Comparison of ENCODE assay signal across 8 mouse cellular contexts in the genomic region with DNA sequence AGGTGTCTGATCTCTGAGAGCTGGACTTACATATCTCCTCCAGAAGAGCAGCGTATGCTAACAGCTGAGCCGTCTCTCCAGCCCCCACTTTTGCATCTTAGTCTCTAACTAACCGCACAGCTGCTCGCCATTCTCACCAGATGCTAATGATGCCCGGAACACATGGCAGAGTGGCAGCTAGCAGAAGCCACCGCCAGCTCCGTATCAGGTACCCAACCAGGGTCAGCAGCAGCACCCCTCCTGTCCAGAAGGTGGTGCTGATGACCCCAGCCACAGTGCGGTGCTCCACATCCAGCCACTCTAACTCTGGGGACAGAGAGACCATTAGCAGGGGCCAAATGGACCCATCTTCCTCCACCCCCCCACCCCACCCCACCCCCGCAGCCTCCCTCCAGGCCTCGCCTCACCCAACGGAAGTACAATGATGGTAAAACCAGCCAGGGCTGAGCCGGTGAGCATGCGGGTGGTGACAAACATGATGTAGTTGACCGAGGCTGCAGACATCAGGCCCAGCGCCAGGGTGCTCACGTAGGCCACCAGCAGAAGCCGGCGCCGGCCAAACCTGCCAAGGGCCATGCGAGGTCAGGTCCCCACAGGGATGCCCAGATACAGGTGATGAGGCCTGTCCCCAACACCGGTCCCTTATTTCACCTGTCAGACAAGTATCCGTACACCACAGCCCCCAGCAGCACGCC. TPM values are rescaled to one million over a fixed set of nuclear protein-coding genes. Genes with fewer than 3 reads are reported as not detected.
DNase-seq lines count a peak whose midpoint lies in the region; ATAC-seq and TF ChIP-seq lines count a peak whose summit lies in the region.

No protein-coding gene starts in this region.

- no peak overlapping the region for H3K27ac ChIP-seq in embryonic facial prominence, embryonic 14.5 days (replicated peaks; ENCODE audit: low read depth, low read length)
- H3K27ac ChIP-seq in hindbrain, postnatal 0 days, result no peak overlapping the region
- H3K27ac ChIP-seq in midbrain, embryonic 11.5 days (ENCODE audit: low read depth, low read length), result no peak overlapping the region

- H3K4me3 ChIP-seq in embryonic facial prominence, embryonic 14.5 days (ENCODE audit: low read depth, low read length), result no peak overlapping the region
- no peak overlapping the region for H3K4me3 ChIP-seq in hindbrain, postnatal 0 days (ENCODE audit: low read length)
- 0 out of 2 replicates have a peak overlapping the region, but pooled peaks have one; percentile 4 for H3K4me3 ChIP-seq in midbrain, embryonic 11.5 days (ENCODE audit: low read depth, low read length)

- peak; percentile 70 for TF ChIP-seq CTCF in hindbrain, postnatal 0 days (IDR thresholded peaks at IDR 0.05; ENCODE audit: low read depth)

- DNase-seq in left cerebral cortex, postnatal 4 days, result peak; percentile 46
- no peak for DNase-seq in left cerebral cortex, adult 18-20 months (ENCODE audit: low spot score in 2 of 2)
- DNase-seq in ZHBTc4 (ENCODE audit: low read depth, low spot score), result peak; percentile 47
- DNase-seq in embryonic facial prominence, embryonic 14.5 days (ENCODE audit: low spot score), result peak; percentile 44
- peak; percentile 58 for DNase-seq in hindbrain, postnatal 0 days (ENCODE audit: low spot score)
- no peak for DNase-seq in midbrain, embryonic 11.5 days (ENCODE audit: low spot score, missing footprints)
- peak; percentile 67 for DNase-seq in thymus, postnatal 4 days
- DNase-seq in urinary bladder, postnatal 10 days (ENCODE audit: low spot score), result no peak

- H3K27me3 ChIP-seq in embryonic facial prominence, embryonic 14.5 days (replicated peaks; ENCODE audit: control insufficient read depth, insufficient read depth, low read length), result 0 out of 2 replicates have a peak, but pooled peaks cover 4% of the 10 kb centered on the region
- H3K27me3 ChIP-seq in hindbrain, postnatal 0 days (ENCODE audit: insufficient read depth, low read length), result no peaks in the 10 kb centered on the region
- H3K27me3 ChIP-seq in midbrain, embryonic 11.5 days (ENCODE audit: control insufficient read depth, insufficient read depth, low read length), result no peaks in the 10 kb centered on the region

- no peaks in the 10 kb centered on the region for H3K9me3 ChIP-seq in embryonic facial prominence, embryonic 14.5 days (ENCODE audit: control insufficient read depth, low read length)
- no peaks in the 10 kb centered on the region for H3K9me3 ChIP-seq in hindbrain, postnatal 0 days (ENCODE audit: low read length)
- H3K9me3 ChIP-seq in midbrain, embryonic 11.5 days (ENCODE audit: control insufficient read depth, low read length), result no peaks in the 10 kb centered on the region

- ATAC-seq in embryonic facial prominence, embryonic 14.5 days (ENCODE audit: low read depth), result peak; percentile 73
- peak; percentile 80 for ATAC-seq in hindbrain, postnatal 0 days
- peak; percentile 73 for ATAC-seq in midbrain, embryonic 11.5 days (ENCODE audit: low FRiP score)

- H3K36me3 ChIP-seq in embryonic facial prominence, embryonic 14.5 days (ENCODE audit: control insufficient read depth, insufficient read depth, low read length), result no peaks in the 10 kb centered on the region
- H3K36me3 ChIP-seq in hindbrain, postnatal 0 days (ENCODE audit: insufficient read depth, low read length), result no peaks in the 10 kb centered on the region
- H3K36me3 ChIP-seq in midbrain, embryonic 11.5 days (ENCODE audit: control insufficient read depth, insufficient read depth, low read length), result no peaks in the 10 kb centered on the region

- peaks cover 5% of the 10 kb centered on the region; the same call in 1 of the 2 replicates for H3K4me1 ChIP-seq in embryonic facial prominence, embryonic 14.5 days (ENCODE audit: control insufficient read depth, insufficient read depth, low read length)
- H3K4me1 ChIP-seq in hindbrain, postnatal 0 days (ENCODE audit: insufficient read depth, low read length), result no peaks in the 10 kb centered on the region
- peaks cover 5% of the 10 kb centered on the region; the same call in 1 of the 2 replicates for H3K4me1 ChIP-seq in midbrain, embryonic 11.5 days (ENCODE audit: control insufficient read depth, insufficient read depth, low read length)

- H3K9ac ChIP-seq in embryonic facial prominence, embryonic 14.5 days (ENCODE audit: low read depth, low read length), result peak overlapping the region; percentile 25; the same call in 1 of the 2 replicates
- no peak overlapping the region for H3K9ac ChIP-seq in hindbrain, postnatal 0 days (replicated peaks; ENCODE audit: low read length)
- H3K9ac ChIP-seq in midbrain, embryonic 11.5 days (ENCODE audit: low read length), result no peak overlapping the region; the same call in 1 of the 2 replicates

- 23% methylated on average over 19 of the region's 23 CpGs for WGBS in embryonic facial prominence, embryonic 14.5 days
- 21% methylated on average over 23 of the region's 23 CpGs for WGBS in hindbrain, postnatal 0 days
- 30% methylated on average over 23 of the region's 23 CpGs for WGBS in midbrain, embryonic 11.5 days

- no peak overlapping the region; the same call in 1 of the 2 replicates for H3K4me2 ChIP-seq in embryonic facial prominence, embryonic 14.5 days (ENCODE audit: low read depth, low read length)
- no peak overlapping the region for H3K4me2 ChIP-seq in hindbrain, postnatal 0 days (ENCODE audit: low read depth, low read length)
- H3K4me2 ChIP-seq in midbrain, embryonic 11.5 days, result no peak overlapping the region

- intact Hi-C loops in left cerebral cortex, postnatal 4 days (cut with DNase I), result no loop called here

RNA-seq across cellular contexts. Expression of gene Slc22a7, which starts 1.4 kb away (rescaled TPM):
- under 1 TPM; 0.28 to 0.62 TPM for total RNA-seq in left cerebral cortex, postnatal 4 days (2021)
- total RNA-seq in left cerebral cortex, adult 18-20 months (2021), result under 1 TPM; 0.30 TPM
- polyA plus RNA-seq in embryonic facial prominence, embryonic 14.5 days (2014; fragmentation: Nextera tagmentation; extraction: Ambion mirVana), result not detected in 2 replicates
- not detected in 2 replicates for total RNA-seq in hindbrain, postnatal 0 days (2014; rRNA removed)
- 0.13 TPM in 1 of 2 replicates, not detected in the other for polyA plus RNA-seq in hindbrain, postnatal 0 days (2015; fragmentation: Nextera tagmentation; extraction: Ambion mirVana)
- not detected in 2 replicates for polyA plus RNA-seq in midbrain, embryonic 11.5 days (2014; fragmentation: Nextera tagmentation; extraction: Ambion mirVana)

RNA-seq across cellular contexts. Expression of gene Crip3, which starts 8.1 kb away (rescaled TPM):
- total RNA-seq in left cerebral cortex, postnatal 4 days (2021), result 1 to 10 TPM; 2.6 to 4.7 TPM
- 1 to 10 TPM; 3.7 to 4.3 TPM for total RNA-seq in left cerebral cortex, adult 18-20 months (2021)
- polyA plus RNA-seq in embryonic facial prominence, embryonic 14.5 days (2014; fragmentation: Nextera tagmentation; extraction: Ambion mirVana), result 0.99 and 2.0 TPM in 2 replicates
- 1.4 and 4.0 TPM in 2 replicates for total RNA-seq in hindbrain, postnatal 0 days (2014; rRNA removed)
- 1.6 and 1.7 TPM in 2 replicates for polyA plus RNA-seq in hindbrain, postnatal 0 days (2015; fragmentation: Nextera tagmentation; extraction: Ambion mirVana)
- polyA plus RNA-seq in midbrain, embryonic 11.5 days (2014; fragmentation: Nextera tagmentation; extraction: Ambion mirVana), result 0.55 and 0.85 TPM in 2 replicates

RNA-seq across cellular contexts. Expression of gene Ttbk1, which starts 50.7 kb away (rescaled TPM):
- 10 to 100 TPM; 86.7 to 88.6 TPM for total RNA-seq in left cerebral cortex, postnatal 4 days (2021)
- 100 to 1,000 TPM; 130 to 135 TPM for total RNA-seq in left cerebral cortex, adult 18-20 months (2021)
- 0.46 and 0.61 TPM in 2 replicates for polyA plus RNA-seq in embryonic facial prominence, embryonic 14.5 days (2014; fragmentation: Nextera tagmentation; extraction: Ambion mirVana)
- 46.5 and 53.4 TPM in 2 replicates for total RNA-seq in hindbrain, postnatal 0 days (2014; rRNA removed)
- 6.3 and 6.5 TPM in 2 replicates for polyA plus RNA-seq in hindbrain, postnatal 0 days (2015; fragmentation: Nextera tagmentation; extraction: Ambion mirVana)
- 2.1 and 2.6 TPM in 2 replicates for polyA plus RNA-seq in midbrain, embryonic 11.5 days (2014; fragmentation: Nextera tagmentation; extraction: Ambion mirVana)

RNA-seq across cellular contexts. Expression of gene Zfp318, which starts 53.3 kb away (rescaled TPM):
- total RNA-seq in left cerebral cortex, postnatal 4 days (2021), result 10 to 100 TPM; 93.1 to 96.1 TPM
- total RNA-seq in left cerebral cortex, adult 18-20 months (2021), result 10 to 100 TPM; 46.2 to 50.5 TPM
- 16.1 and 16.5 TPM in 2 replicates for polyA plus RNA-seq in embryonic facial prominence, embryonic 14.5 days (2014; fragmentation: Nextera tagmentation; extraction: Ambion mirVana)
- total RNA-seq in hindbrain, postnatal 0 days (2014; rRNA removed), result 20.1 and 24.5 TPM in 2 replicates
- 22.9 and 23.2 TPM in 2 replicates for polyA plus RNA-seq in hindbrain, postnatal 0 days (2015; fragmentation: Nextera tagmentation; extraction: Ambion mirVana)
- 14.0 and 14.8 TPM in 2 replicates for polyA plus RNA-seq in midbrain, embryonic 11.5 days (2014; fragmentation: Nextera tagmentation; extraction: Ambion mirVana)

RNA-seq across cellular contexts. Expression of gene Dnph1, which starts 59.7 kb away (rescaled TPM):
- total RNA-seq in left cerebral cortex, postnatal 4 days (2021), result 1 to 10 TPM; 6.0 to 7.1 TPM
- 1 to 10 TPM; 2.8 TPM for total RNA-seq in left cerebral cortex, adult 18-20 months (2021)
- polyA plus RNA-seq in embryonic facial prominence, embryonic 14.5 days (2014; fragmentation: Nextera tagmentation; extraction: Ambion mirVana), result 34.5 and 36.9 TPM in 2 replicates
- total RNA-seq in hindbrain, postnatal 0 days (2014; rRNA removed), result 8.9 and 9.9 TPM in 2 replicates
- 19.2 and 23.4 TPM in 2 replicates for polyA plus RNA-seq in hindbrain, postnatal 0 days (2015; fragmentation: Nextera tagmentation; extraction: Ambion mirVana)
- polyA plus RNA-seq in midbrain, embryonic 11.5 days (2014; fragmentation: Nextera tagmentation; extraction: Ambion mirVana), result 71.7 and 77.2 TPM in 2 replicates

Comparison
In these comparisons a context has a peak if more than half of its experiments do, and no peak if none do; other contexts are left out.
1. DNase-seq: peak in left cerebral cortex, postnatal 4 days (single experiment), ZHBTc4 (single experiment), embryonic facial prominence, embryonic 14.5 days (single experiment), hindbrain, postnatal 0 days (single experiment) and thymus, postnatal 4 days (single experiment); none in left cerebral cortex, adult 18-20 months (0 of 2), midbrain, embryonic 11.5 days (single experiment) and urinary bladder, postnatal 10 days (single experiment).
2. Peak in every context shown above with its lines, with median percentiles within 50 percentile points of each other: ATAC-seq.